Mouse (Mus musculus) megakaryocyte-erythroid progenitor cell, adult 5-6 weeks (primary cell): ENCODE data around the gene Babam2. TPM values are rescaled to one million over a fixed set of nuclear protein-coding genes. Genes with fewer than 3 reads are reported as not detected.
"Not testable (repeated sequence)": the region's sequence is repeated elsewhere in the genome, so short reads cannot be mapped to it uniquely, and the experiment has no call there.

Source experiments
- ATAC-seq: replicated peaks from 2 replicates; pipeline ENCODE4 v1.8.0; 2016; ENCODE audit warnings: mild to moderate bottlenecking, inconsistent platforms; ENCODE audit not compliant: severe bottlenecking, poor library complexity, low FRiP score, low TSS enrichment
- total RNA-seq, 2 experiments: library from RNA; stranded (forward) in 1 of 2; stranded (reverse) in 1 of 2; fragments of 200-1000, 215-1000 nt in 1 of 2; fragments of >200 nt in 1 of 2; fragmentation: Nextera tagmentation in 1 of 2; gene quantifications; 2 replicates each; pipeline ENCODE4 v1.2.3; 2014 to 2017

Babam2 gene
- total RNA-seq, 2 experiments from 2014 or later: 50.5 to 82.0 TPM

GRCm38 (mm10) chr5:31962346-31962745 lies 264.9 kb downstream of the Babam2 start:
- no peak for ATAC-seq

DNA sequence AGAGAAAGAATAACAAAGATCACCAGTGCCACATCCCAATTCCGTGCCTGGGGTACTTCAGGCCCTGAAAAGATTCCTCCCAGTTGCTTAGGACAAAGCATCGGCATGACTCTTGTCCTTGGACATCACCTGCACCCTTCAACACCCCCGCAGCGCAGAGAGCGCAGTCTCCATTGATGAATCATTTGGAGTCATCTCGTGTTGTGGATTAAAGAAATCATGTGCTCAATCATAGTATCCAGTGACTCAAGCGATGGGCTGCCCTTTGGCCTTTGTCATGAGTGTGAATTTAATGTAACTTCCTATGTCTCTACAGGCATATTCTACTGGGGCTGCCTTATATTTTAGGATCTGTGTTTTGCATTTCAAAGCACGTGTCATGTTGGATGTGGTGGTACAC lies 265.9 kb downstream of the Babam2 start:
- no peak for ATAC-seq

DNA sequence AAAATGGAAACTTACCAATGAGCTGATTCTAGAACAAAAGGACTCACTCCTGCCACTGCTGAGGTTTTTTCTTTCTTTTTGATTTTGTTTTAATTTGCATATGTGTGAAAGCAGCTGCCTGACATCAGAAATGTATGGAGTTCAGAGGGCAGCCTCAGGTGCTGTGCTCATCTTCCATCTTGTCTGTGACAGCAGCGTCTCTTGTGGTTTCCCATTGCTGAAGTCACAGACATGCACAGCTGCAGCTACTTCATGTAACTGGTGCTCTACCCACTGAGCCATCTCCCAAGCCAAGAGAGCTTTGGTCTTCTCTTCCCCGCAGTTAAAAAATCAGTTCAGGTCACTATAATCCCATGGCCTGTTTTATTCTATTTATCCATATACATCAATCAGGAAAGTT lies 266.4 kb downstream of the Babam2 start:
- ATAC-seq: no peak

- no peak for ATAC-seq
These were observed 269.3 kb downstream of the Babam2 start for GRCm38 (mm10) chr5:31966741-31967140.

- no peak for ATAC-seq
These were observed 270.0 kb downstream of the Babam2 start for GRCm38 (mm10) chr5:31967526-31967925.

- ATAC-seq: no peak
These were observed 270.6 kb downstream of the Babam2 start for GRCm38 (mm10) chr5:31968046-31968506.

- not testable (repeated sequence) for ATAC-seq
These were observed 274.9 kb downstream of the Babam2 start for GRCm38 (mm10) chr5:31972416-31972815.

DNA sequence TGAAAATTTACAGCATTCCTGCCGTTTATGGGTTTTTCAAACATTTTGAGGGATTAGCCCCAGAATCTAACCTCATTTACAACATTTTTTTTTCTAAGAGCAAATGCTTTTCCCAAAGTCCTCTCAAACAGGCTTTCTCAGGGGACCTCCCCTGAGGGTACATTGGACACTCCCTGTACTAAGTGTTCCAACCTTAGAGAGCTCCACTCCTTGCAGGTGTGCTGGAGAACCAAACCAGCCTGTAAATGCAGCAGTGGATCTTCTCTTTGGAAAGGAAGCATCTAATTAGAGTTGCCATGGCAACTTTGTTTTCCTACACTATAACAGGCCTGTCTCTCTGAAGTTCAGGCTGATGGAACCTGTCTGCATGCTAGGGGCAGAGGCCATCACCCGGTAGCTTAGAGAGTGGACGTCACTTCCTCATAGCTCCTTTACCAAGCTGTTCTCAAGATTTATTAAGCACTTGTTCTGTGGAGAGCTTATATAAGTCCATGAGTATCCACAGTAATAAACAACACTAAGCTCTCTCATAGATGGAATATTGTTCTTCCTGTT lies 277.2 kb downstream of the Babam2 start:
- no peak for ATAC-seq

- no peak for ATAC-seq
These were observed 284.6 kb downstream of the Babam2 start for GRCm38 (mm10) chr5:31982061-31982460.

- ATAC-seq: no peak
These were observed 285.7 kb downstream of the Babam2 start for GRCm38 (mm10) chr5:31983161-31983560.

GRCm38 (mm10) chr5:31983817-31984368 lies 286.4 kb downstream of the Babam2 start:
- no peak for ATAC-seq

DNA sequence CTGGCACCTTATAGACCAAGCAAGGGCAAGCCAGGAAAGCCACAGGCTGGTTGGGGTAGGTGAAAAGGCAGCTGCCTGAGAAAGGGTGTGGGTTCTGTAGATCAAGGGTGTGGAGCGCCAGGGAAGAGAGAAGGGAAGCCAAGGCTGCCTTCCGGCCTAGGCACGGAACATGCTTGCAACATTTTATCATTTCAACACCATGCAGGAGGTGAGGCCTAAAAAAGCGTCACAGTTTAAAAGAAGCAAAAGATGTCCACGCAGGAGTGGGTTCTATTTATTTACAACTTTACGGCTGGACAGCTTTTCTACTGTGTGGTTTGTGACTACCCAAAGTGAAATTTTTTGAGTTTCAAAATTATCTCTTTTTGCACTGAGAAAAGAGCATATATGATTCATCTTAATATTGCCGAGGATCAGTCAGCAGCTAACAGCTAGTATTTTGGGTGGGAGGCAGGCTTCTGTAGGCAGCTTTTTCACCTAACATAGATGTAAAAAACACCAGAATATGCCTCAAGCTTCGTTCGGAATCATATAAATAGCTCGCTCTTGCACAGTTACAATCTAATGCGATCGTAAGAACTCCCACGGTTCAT lies 287.0 kb downstream of the Babam2 start:
- ATAC-seq: 0 out of 2 replicates have a peak, but pooled peaks have one; percentile 26

GRCm38 (mm10) chr5:31985021-31985420 lies 287.5 kb downstream of the Babam2 start:
- ATAC-seq: no peak

DNA sequence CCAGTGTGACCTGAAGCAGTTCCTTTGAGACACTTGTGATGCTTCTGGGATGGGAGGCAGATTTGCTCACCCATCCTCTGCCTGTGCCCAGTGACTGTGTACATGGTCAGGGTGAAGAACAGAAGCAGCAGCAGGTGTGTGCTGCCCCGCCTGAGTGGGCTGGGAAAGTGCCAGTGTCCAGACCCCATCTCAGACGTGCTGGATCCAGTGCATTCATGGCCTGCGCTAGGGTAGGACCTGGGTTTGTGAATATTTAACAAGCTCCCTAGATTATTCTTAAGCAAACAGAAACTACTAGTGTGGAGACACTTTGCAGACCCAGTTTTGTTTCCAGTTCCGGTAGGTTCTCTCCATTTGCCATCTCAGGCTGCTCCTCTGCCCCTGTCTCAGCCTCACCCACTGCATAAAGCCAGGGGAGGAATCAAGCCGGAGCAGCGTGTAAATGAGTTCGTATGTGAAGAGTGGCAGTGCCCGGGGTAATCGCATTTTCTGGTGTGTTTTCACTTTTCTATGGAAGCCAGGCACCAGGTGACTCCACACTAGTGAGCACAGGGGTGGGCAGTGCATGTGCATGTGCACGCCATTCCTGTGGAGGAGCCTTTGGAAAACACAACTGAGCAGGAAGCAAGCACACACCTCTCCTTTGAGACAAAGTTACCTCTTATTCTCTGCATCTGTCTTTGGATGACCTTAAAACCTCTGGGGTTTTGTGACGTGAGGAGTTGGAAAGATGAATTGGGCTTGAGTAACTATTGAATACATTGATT lies 290.2 kb downstream of the Babam2 start:
- no peak for ATAC-seq

- ATAC-seq: no peak
These were observed 299.9 kb downstream of the Babam2 start for GRCm38 (mm10) chr5:31997189-31997954.

- no peak for ATAC-seq
These were observed 301.3 kb downstream of the Babam2 start for GRCm38 (mm10) chr5:31998806-31999205.

GRCm38 (mm10) chr5:32000076-32000475 lies 302.6 kb downstream of the Babam2 start:
- no peak for ATAC-seq

DNA sequence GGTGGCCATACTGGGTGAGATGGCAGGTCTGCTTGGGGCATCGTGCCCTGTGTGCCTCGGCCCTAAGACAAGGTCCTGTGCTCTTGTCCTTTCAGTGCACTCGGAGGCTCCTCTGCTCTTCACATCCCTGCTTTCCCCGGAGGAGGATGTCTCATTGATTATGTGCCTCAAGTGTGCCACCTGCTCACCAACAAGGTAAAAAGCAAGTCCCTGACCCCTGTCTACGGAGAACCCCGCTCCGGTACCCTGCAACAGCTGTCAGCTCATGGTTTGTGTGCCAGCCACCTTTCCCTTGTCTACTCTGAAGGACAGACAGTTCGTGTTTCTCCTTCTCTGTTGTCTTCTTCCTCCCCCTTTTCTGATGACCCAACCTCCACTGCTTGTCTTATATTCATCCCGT lies 303.8 kb downstream of the Babam2 start:
- ATAC-seq: no peak

DNA sequence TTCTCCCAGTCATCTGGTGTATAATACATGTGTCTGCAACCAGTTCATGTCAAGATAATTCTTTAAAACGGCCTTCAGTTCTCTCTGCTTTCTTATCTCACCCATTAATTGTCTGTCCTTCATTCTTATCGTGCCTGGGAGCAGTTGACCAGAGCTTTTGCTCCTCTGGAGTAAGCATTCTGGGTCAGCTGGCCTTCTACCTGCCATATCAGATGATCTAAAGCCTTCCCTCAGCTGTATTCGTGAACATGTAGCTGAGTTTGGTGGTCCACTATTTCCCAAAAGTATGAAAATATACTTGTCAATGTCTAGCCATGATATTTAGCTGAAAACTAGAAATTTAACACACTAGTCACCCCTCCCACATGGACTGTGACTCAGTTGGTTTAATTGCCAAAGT lies 304.3 kb downstream of the Babam2 start:
- no peak for ATAC-seq

- ATAC-seq: no peak
These were observed 310.9 kb downstream of the Babam2 start for GRCm38 (mm10) chr5:32008401-32008800.
